Mouse (Mus musculus) kidney, adult 18-20 months (tissue): ENCODE data around the gene Il4i1.

Source experiments
- DNase-seq: peaks from one replicate; pipeline ENCODE4 v3.0.0; 2021

Il4i1 gene

DNA sequence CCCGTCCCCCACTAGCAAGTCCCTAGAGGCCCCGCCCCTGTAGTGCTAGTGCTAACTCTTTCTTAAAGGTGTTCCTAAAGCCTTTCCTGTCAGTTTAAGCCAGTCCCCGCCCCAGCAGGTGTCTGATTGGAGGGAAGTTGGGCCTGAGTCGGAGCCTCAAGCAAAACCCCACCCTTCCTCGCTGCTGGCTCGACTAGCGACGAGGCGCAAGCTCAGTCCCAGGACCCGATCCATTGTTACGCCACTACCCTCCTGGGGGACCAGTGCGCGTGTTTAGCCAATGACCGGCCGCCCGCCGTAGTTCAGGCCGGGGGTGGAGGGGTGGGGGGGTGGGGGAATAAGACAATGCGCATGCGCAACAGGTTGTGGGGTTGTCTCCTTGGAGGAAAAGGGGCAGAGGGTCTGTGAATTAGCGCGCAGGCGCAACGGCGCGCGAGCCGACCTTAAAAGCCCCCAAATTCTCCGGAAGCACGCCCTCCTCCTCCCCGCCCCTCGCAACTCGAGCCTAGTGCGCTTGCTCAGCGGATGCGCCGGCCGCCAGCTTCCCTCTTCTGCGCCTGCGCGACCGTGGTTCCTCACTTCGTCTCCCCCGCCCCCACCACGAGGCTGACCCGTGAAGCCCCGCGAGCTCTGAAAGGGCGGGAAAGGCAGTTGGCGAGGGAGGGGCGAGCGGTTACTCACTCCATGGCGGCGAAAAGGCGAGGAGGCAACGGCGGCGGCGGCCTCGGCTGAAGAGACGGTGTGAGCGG, at the start of gene Il4i1, which contains the start of gene Nup62:
TSS of gene Il4i1 (plus strand) at position 667 of the 749 bp plus-strand sequence.
TSS of gene Nup62 (plus strand) at position 368 of the 749 bp plus-strand sequence.
- DNase-seq, result peak; percentile 99

DNA sequence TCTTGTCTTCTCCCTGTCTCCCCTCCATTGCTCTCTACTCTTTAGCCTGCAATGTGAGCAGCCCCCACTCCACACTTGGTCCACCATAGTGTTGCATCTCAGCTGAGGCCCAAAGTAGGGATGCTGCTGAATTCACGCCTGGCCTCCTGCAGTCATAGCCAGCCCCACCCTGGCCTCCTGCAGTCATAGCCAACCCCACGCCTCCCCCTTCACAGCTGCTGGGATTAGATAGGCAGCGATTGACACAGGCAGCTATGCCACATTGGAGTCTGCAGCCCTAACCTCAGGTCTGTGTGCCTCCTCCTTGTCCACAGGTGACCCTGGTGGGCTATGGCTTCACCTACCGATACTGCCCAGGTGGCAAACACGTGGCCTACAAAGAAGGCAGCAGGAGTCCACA, 48.1 kb upstream of the Il4i1 start:
- no peak for DNase-seq

GRCm38 (mm10) chr7:44770046-44770578, 46.1 kb upstream of the Il4i1 start:
- peak; percentile 65 for DNase-seq

- no peak for DNase-seq
These were observed 43.5 kb upstream of the Il4i1 start for GRCm38 (mm10) chr7:44772591-44773204.

DNA sequence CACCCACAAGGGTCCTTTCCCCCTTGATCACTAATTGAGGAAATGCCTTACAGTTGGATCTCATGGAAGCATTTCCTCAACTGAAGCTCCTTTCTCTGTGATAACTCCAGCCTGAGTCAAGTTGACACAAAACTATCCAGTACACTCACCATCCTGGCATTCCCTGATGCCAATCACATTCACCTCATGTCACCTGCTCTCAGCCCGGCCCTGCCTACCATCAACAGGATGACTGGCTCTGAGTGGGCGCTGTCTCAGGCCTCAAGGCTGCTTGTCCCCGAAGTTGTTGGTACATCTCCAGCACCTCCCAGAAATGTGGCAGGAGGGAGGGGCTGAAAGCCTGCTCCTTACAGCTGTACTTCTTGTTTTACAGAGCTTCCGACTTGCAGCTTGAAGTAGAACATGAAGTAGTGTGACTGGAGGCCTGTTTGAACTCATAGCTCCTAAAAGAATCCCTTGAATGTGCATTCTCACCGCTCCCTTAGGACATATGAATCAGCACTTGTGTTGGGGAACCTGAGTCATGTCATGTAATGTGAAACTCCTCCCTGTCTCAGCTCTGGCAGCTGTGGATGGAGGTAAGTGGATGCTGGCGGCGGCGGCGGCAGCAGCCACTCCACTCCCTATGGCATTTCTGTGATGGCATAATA, 39.2 kb upstream of the Il4i1 start:
- DNase-seq, result no peak

DNA sequence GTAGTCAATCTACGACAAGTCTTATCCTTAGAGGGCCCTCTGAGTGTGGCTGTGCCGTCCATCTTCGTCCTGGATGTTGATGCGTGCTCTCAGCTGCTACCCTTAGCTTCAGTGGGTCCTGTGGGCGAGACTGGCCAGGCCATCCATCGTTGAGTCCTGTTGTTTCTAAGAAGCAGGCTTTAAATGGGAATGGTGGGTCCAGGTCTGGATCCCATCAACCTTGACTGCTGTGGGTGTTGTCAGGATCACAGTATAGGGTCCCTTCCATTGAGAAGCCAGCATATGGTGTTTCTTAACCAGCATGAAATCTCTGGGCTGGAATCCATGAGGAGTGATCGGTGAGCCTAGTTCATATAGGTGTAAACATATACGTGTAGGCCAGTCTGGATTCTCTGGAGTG, 36.1 kb upstream of the Il4i1 start:
- no peak for DNase-seq

DNA sequence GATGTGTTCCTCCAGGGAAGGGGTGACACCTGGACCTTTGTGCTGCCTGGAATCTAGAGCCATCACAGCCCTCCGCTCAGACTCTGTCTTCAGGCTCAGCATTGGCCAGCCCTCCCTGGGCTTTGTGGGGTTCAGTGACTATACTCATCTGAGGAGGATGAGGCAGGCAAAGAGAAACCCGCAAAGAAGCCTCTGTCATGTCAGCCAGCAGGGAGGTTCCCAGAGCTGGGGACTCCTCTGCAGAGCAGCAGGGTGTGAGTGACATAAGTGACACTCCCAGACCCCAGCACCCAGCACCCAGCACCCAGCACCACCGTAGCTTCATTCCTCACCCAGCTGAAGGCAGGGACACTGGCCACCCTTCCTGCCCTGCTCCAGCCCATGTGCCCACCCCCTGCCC, 26.7 kb upstream of the Il4i1 start:
- DNase-seq, result no peak

DNA sequence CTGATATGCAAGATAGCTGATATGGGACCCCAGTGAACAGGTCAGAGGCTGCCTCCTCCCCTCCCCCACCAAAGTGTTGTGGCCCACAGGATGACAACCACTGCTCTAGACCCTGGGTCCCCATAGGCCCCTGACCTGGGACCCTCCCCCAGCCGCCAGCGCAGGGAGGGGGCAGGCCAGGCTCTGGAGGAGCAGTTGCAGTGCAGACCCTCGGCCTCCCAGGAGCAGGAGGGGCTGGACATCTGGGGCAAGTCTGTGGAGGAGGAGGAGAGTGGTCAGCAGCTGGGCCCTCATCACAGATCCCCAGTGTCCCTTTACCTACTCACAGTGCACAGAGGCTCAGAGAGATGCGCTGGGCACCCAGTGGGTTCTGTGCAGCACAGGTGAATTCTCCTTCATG, 26.1 kb upstream of the Il4i1 start:
- no peak for DNase-seq

- no peak for DNase-seq
These were observed 23.4 kb upstream of the Il4i1 start for GRCm38 (mm10) chr7:44792781-44793180.

DNA sequence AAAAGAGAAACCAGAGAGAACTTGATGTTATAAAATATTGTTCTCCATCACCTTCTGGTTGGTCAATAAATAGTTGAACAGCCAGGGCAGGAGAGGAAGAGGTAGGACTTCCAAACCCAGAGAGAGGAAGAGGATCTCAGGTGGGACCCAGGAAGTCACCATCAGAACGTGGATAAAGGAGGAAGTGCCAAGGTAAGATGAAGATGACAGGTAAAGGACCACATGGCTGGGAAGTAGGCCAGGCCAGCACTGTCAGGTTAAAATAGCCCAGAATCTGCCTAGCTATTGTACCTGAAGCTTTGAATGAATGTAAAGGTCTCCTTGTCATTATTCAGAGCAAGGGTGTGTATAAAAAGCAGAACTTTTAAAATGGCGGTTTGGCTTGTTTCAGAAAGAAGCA, 7.3 kb upstream of the Il4i1 start:
- no peak for DNase-seq

DNA sequence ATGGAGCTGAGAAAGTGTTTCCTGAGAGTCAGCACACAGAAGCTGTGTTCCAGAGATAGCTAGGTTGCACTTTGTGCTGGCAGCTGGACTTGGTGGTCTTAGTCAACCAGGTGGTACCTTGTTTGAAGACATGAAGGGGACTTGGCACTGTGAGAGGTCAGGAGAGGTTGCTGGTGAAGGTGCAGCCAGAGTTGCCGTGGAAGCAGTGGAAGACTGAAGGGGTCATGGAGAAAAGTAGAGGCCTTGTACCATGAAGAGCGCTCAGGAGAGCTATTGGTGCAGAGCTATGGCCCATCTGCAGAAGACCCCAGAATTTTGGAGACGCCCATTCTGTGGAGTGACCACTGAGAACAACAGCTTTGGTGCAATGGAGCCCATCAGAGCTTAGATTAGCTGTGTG, 6.7 kb upstream of the Il4i1 start:
- DNase-seq, result no peak

GRCm38 (mm10) chr7:44810365-44810764, 5.8 kb upstream of the Il4i1 start:
- DNase-seq, result no peak

DNA sequence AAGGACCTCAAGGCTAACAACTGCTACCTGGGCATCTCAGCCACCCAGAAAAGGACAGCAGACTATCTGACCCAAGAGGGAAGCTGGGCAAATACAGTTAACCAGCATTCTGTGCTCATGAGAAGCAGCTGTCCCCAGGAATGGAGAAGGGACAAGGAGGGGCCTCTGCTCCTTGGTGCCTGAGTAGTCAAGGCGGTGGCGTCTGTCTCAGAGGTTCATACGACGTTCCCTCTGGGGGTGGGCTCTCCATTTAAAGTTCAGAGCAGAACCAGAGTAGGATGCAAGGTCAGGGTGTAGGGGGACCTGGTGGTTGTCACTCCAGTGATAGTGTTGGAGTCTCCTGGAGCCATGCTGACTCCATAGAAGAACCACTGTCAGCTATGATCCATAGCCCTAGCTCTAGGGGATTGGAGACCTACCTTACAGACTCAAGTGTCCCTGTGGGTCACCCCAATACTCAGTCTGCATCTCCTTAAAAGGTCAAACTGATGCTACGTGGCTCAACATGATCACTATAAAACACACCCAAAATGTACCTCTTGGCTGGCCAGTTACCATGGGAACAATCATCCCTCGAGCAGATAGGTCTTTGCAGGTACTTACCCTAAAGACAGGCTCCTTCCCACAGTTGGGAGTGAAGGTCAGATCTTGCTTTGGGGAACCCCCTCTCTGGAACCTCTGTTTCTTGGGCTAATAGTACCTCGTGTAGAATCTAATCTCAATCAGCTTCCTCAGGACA, 5.2 kb upstream of the Il4i1 start:
- no peak for DNase-seq

GRCm38 (mm10) chr7:44812651-44813325, 3.4 kb upstream of the Il4i1 start:
- no peak for DNase-seq

- DNase-seq, result no peak
These were observed 2.2 kb upstream of the Il4i1 start for GRCm38 (mm10) chr7:44813985-44814384.

DNA sequence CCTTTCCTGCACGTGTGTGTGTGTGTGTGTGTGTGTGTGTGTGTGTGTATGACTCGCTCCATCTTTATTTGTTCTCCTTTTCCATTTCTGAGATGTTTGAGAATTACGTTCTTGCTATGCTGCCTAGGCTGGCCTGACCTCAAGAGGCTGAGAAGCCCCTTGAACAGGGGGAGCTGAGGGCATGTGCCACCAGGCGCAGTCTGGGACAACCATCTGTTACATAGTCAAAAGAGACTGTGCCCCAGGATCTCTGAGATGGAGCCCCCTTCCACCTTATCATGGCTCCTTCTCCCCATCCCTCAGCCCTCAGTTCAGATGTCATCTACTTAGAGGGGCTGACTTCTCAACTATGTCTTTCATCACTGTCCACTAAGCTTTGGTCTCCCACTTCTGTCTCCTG, 1.8 kb upstream of the Il4i1 start:
- DNase-seq, result no peak

GRCm38 (mm10) chr7:44814952-44815553, 1.1 kb upstream of the Il4i1 start:
- no peak for DNase-seq

GRCm38 (mm10) chr7:44816470-44817021, 359 bp downstream of the Il4i1 start, which contains the start of gene Atf5:
TSS of gene Atf5 (minus strand) at chr7:44816658.
- no peak for DNase-seq

DNA sequence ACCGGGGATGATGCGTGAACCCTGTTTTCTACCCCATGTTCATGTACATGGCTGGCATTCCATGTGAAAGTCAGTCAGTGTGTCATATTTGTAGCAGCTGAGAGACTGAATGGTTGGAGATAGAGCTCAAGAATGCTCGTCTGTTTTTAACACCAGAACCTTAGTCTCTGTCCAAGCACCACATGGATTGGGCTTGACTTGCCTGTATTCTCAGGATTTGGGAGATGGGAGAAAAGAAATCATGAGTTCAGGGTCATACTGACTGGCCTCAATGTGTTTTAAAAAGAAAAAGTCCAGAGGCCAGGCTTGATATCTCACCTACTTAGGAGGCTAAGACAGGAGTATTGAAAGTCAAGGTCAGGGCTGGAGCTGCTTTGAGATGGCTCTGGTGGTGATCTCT, 1.3 kb downstream of the Il4i1 start:
- DNase-seq, result no peak

GRCm38 (mm10) chr7:44818164-44818563, 2.0 kb downstream of the Il4i1 start:
- DNase-seq, result no peak

DNA sequence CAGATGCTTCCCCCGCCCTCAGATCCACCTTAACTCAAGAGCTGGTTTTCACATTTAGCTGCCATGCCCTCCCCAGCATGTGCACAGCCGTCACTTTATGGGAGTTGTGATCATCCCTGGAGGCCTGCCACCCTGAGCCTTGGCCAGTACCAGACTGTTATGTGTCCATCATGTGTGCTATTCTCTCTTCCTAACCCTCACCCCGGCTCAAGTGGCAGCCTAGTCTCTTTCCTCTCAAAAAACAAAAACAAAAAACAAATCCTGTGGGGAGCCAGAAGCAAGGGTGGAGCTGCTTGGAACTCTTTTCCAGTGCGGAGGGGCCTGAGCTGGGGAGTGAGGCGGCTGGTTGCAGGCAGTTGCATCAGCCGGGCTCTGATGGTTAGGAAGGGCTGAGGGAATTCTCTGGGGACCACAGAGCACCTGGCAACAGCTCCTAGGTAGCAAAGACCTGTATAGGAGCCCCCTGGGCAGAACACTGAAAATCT, 2.6 kb downstream of the Il4i1 start:
- DNase-seq, result no peak

- DNase-seq, result no peak
These were observed 3.2 kb downstream of the Il4i1 start for GRCm38 (mm10) chr7:44819391-44819790.
